8 mouse cellular contexts compared by ENCODE assay signal in the genomic region with DNA sequence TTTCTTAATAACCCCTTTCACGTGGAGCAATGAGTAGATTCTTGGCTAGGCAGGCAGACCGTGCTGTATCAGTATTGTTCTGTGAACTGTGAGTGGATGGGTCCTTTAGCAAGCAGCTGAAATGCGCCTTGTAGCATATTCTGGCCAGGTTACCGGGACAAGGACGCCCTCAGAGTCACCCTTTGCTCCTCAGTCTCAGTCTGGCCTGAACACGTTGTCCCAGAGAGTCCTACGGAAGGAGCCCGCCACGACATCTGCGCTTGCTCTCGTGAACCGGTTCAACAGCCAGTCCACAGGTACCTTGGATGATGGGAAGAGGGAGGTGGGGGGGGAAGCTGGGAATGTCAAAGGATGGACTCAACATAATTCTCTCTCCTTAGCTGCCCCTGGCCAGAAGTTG. TPM values are rescaled to one million over a fixed set of nuclear protein-coding genes. Genes with fewer than 3 reads are reported as not detected.
DNase-seq lines count a peak whose midpoint lies in the region; ATAC-seq and TF ChIP-seq lines count a peak whose summit lies in the region.

No protein-coding gene starts in this region.

- whole genome bisulfite sequencing in kidney, embryonic 15.5 days = 87% methylated on average over 12 of the region's 12 CpGs
- 84% methylated on average over 12 of the region's 12 CpGs for WGBS in kidney, adult 2 months
- 90% methylated on average over 12 of the region's 12 CpGs for WGBS in limb, embryonic 12.5 days

- H3K4me1 ChIP-seq in kidney, embryonic 15.5 days = peaks cover 31% of the 10 kb centered on the region
- no peaks in the 10 kb centered on the region; the same call in 1 of the 2 replicates for H3K4me1 ChIP-seq in kidney, adult 2 months (ENCODE audit: control insufficient read depth, insufficient read depth, low read length)
- peaks cover 3 to 11% of the 10 kb centered on the region in 2 experiments; a peak in 3 of 4 replicates for H3K4me1 ChIP-seq in MEL (ENCODE audit: control insufficient read depth in 1 of 2, insufficient read depth in 2 of 2, low read length in 2 of 2)
- no peaks in the 10 kb centered on the region for H3K4me1 ChIP-seq in embryonic fibroblast, embryonic 13.5 days (ENCODE audit: control insufficient read depth, insufficient read depth, low read length)
- peaks cover 25% of the 10 kb centered on the region for H3K4me1 ChIP-seq in limb, embryonic 12.5 days (replicated peaks)

- H3K27ac ChIP-seq in kidney, embryonic 15.5 days = no peak overlapping the region
- H3K27ac ChIP-seq in kidney, adult 2 months (ENCODE audit: insufficient read depth, low read depth, low read length) = no peak overlapping the region
- H3K27ac ChIP-seq in MEL (ENCODE audit: control insufficient read depth, low read depth, low read length) = no peak overlapping the region
- no peak overlapping the region for H3K27ac ChIP-seq in embryonic fibroblast, embryonic 13.5 days (ENCODE audit: insufficient read depth, low read length)
- no peak overlapping the region for H3K27ac ChIP-seq in limb, embryonic 12.5 days

- no peaks in the 10 kb centered on the region for H3K27me3 ChIP-seq in kidney, embryonic 15.5 days
- no peaks in the 10 kb centered on the region for H3K27me3 ChIP-seq in kidney, adult 2 months (replicated peaks; ENCODE audit: control insufficient read depth, insufficient read depth, low read length)
- H3K27me3 ChIP-seq in MEL (ENCODE audit: control insufficient read depth in 1 of 2, insufficient read depth in 2 of 2, low read length in 2 of 2) = no peaks in the 10 kb centered on the region
- no peaks in the 10 kb centered on the region for H3K27me3 ChIP-seq in limb, embryonic 12.5 days

- no peak overlapping the region for H3K9ac ChIP-seq in kidney, embryonic 15.5 days
- peak overlapping the region; percentile 23; the same call in 1 of the 2 replicates for H3K9ac ChIP-seq in MEL (ENCODE audit: control insufficient read depth, low read depth, low read length, poor library complexity, severe bottlenecking)
- H3K9ac ChIP-seq in limb, embryonic 12.5 days (replicated peaks) = 0 out of 2 replicates have a peak overlapping the region, but pooled peaks have one; percentile 27

- H3K4me3 ChIP-seq in kidney, embryonic 15.5 days (replicated peaks) = peak overlapping the region; percentile 74
- no peak overlapping the region for H3K4me3 ChIP-seq in kidney, adult 2 months (ENCODE audit: insufficient read depth, low read depth, low read length)
- no peak overlapping the region for H3K4me3 ChIP-seq in MEL (ENCODE audit: control insufficient read depth in 1 of 2, insufficient read depth in 1 of 2, low read depth in 2 of 2, low read length in 2 of 2)
- 0 out of 2 replicates have a peak overlapping the region, but pooled peaks have one; percentile 5 for H3K4me3 ChIP-seq in embryonic fibroblast, embryonic 13.5 days (ENCODE audit: insufficient read depth, low read length)
- 0 out of 2 replicates have a peak overlapping the region, but pooled peaks have one; percentile 83 for H3K4me3 ChIP-seq in limb, embryonic 12.5 days (replicated peaks)

- TF ChIP-seq RAD21 in MEL (IDR thresholded peaks at IDR 0.05; ENCODE audit: low read depth, low read length) = no peak

- no peak for TF ChIP-seq POLR2A in kidney, adult 2 months (IDR thresholded peaks at IDR 0.05; ENCODE audit: low read depth, low read length)
- TF ChIP-seq POLR2A in MEL (IDR thresholded peaks at IDR 0.05; ENCODE audit: control insufficient read depth in 1 of 2, insufficient read depth in 1 of 2, low read depth in 1 of 2, low read length in 2 of 2, poor library complexity in 1 of 2) = no peak
- TF ChIP-seq POLR2A in embryonic fibroblast, embryonic 13.5 days (IDR thresholded peaks at IDR 0.05; ENCODE audit: low read depth, low read length) = no peak

- peak overlapping the region; percentile 70 for H3K4me2 ChIP-seq in kidney, embryonic 15.5 days
- H3K4me2 ChIP-seq in limb, embryonic 12.5 days = peak overlapping the region; percentile 85

- peaks cover 46% of the 10 kb centered on the region for H3K36me3 ChIP-seq in kidney, embryonic 15.5 days
- no peaks in the 10 kb centered on the region for H3K36me3 ChIP-seq in kidney, adult 2 months (ENCODE audit: control insufficient read depth, insufficient read depth, low read length)
- peaks cover 17 to 19% of the 10 kb centered on the region in 2 experiments for H3K36me3 ChIP-seq in MEL (ENCODE audit: control insufficient read depth in 1 of 2, insufficient read depth in 2 of 2, low read length in 2 of 2)
- peaks cover 47% of the 10 kb centered on the region for H3K36me3 ChIP-seq in limb, embryonic 12.5 days

- peaks cover 35% of the 10 kb centered on the region for H3K79me2 ChIP-seq in MEL (ENCODE audit: control insufficient read depth, insufficient read depth, low read length, poor library complexity)

- intact Hi-C loops in left cerebral cortex, postnatal 10 days (cut with DNase I) = no loop called here

- TF ChIP-seq EP300 in MEL (IDR thresholded peaks at IDR 0.05; ENCODE audit: low read depth in 1 of 2, low read length in 2 of 2) = no peak

- DNase-seq in kidney, adult 2 months = no peak
- DNase-seq in MEL (ENCODE audit: low read depth, low spot score) = no peak
- no peak for DNase-seq in adrenal gland, adult 18-20 months (ENCODE audit: low spot score in 2 of 2)
- DNase-seq in left cerebral cortex, postnatal 10 days (ENCODE audit: extremely low spot score in 1 of 2, low spot score in 2 of 2) = no peak
- DNase-seq in right cerebral cortex, adult 18-20 months = no peak

- TF ChIP-seq CTCF in kidney, adult 2 months (conservative IDR thresholded peaks at IDR 0.05; ENCODE audit: insufficient read depth, insufficient read length, low read depth, low read length) = no peak
- TF ChIP-seq CTCF in MEL (IDR thresholded peaks at IDR 0.05 in 2 of 3, conservative IDR thresholded peaks at IDR 0.05 in 1 of 3; ENCODE audit: control insufficient read depth in 1 of 3, insufficient read depth in 1 of 3, low read depth in 2 of 3, low read length in 3 of 3, poor library complexity in 1 of 3, severe bottlenecking in 1 of 3) = no peak
- no peak for TF ChIP-seq CTCF in embryonic fibroblast, embryonic 13.5 days (IDR thresholded peaks at IDR 0.05; ENCODE audit: borderline replicate concordance, insufficient read depth, low read length)

- no peak for ATAC-seq in kidney, embryonic 15.5 days (replicated peaks; ENCODE audit: low FRiP score)
- ATAC-seq in limb, embryonic 12.5 days (ENCODE audit: insufficient number of reproducible peaks, insufficient read depth, low FRiP score, low TSS enrichment, low read depth) = no peak

- H3K9me3 ChIP-seq in kidney, embryonic 15.5 days (replicated peaks) = no peaks in the 10 kb centered on the region
- no peaks in the 10 kb centered on the region for H3K9me3 ChIP-seq in MEL (replicated peaks; ENCODE audit: insufficient read depth, low read length)
- no peaks in the 10 kb centered on the region for H3K9me3 ChIP-seq in limb, embryonic 12.5 days

RNA-seq across cellular contexts. Expression of gene Aurkb, which starts 2.1 kb away (rescaled TPM):
- 164 and 175 TPM in 2 replicates for polyA plus RNA-seq in kidney, embryonic 15.5 days (2015; fragmentation: Nextera tagmentation; extraction: Ambion mirVana)
- 1.7 TPM in 2 replicates for polyA plus RNA-seq in kidney, adult 2 months (2012; rRNA removed)
- 120 and 124 TPM in 2 replicates for total RNA-seq in MEL (2012; rRNA removed)
- 100 to 1,000 TPM; 159 to 170 TPM for polyA plus RNA-seq in MEL (2012; ENCODE audit: insufficient read depth in 1 of 2, insufficient read length in 2 of 2, low read depth in 1 of 2, low replicate concordance in 2 of 2, missing spikeins in 1 of 2)
- polyA plus RNA-seq in embryonic fibroblast, embryonic 13.5 days (2011; ENCODE audit: insufficient read length, low read depth, missing spikeins) = 31.5 and 44.0 TPM in 2 replicates
- polyA plus RNA-seq in limb, embryonic 12.5 days (2016; fragmentation: Nextera tagmentation; extraction: Ambion mirVana) = 169 and 171 TPM in 2 replicates
- 1 to 10 TPM; 1.4 to 1.9 TPM for total RNA-seq in adrenal gland, adult 18-20 months (2021)
- total RNA-seq in left cerebral cortex, postnatal 10 days (2021) = 1 to 10 TPM; 3.0 to 3.1 TPM

RNA-seq across cellular contexts. Expression of gene Borcs6, which starts 11.9 kb away (rescaled TPM):
- polyA plus RNA-seq in kidney, embryonic 15.5 days (2015; fragmentation: Nextera tagmentation; extraction: Ambion mirVana) = 7.4 and 8.7 TPM in 2 replicates
- polyA plus RNA-seq in kidney, adult 2 months (2012; rRNA removed) = 14.8 and 15.6 TPM in 2 replicates
- total RNA-seq in MEL (2012; rRNA removed) = 9.2 and 10.2 TPM in 2 replicates
- 1 to 10 TPM in 1 of 2 experiments, not detected in 1; 9.3 TPM for polyA plus RNA-seq in MEL (2012; ENCODE audit: insufficient read depth in 1 of 2, insufficient read length in 2 of 2, low read depth in 1 of 2, low replicate concordance in 2 of 2, missing spikeins in 1 of 2)
- polyA plus RNA-seq in embryonic fibroblast, embryonic 13.5 days (2011; ENCODE audit: insufficient read length, low read depth, missing spikeins) = 9.7 and 11.2 TPM in 2 replicates
- polyA plus RNA-seq in limb, embryonic 12.5 days (2016; fragmentation: Nextera tagmentation; extraction: Ambion mirVana) = 9.2 and 10.0 TPM in 2 replicates
- total RNA-seq in adrenal gland, adult 18-20 months (2021) = 10 to 100 TPM; 23.7 to 23.9 TPM
- 10 to 100 TPM; 21.9 to 25.5 TPM for total RNA-seq in left cerebral cortex, postnatal 10 days (2021)

RNA-seq across cellular contexts. Expression of gene Tmem107, which starts 23.0 kb away (rescaled TPM):
- 60.8 and 64.3 TPM in 2 replicates for polyA plus RNA-seq in kidney, embryonic 15.5 days (2015; fragmentation: Nextera tagmentation; extraction: Ambion mirVana)
- polyA plus RNA-seq in kidney, adult 2 months (2012; rRNA removed) = 41.7 and 48.0 TPM in 2 replicates
- total RNA-seq in MEL (2012; rRNA removed) = 44.8 and 47.0 TPM in 2 replicates
- 10 to 100 TPM in 1 of 2 experiments, not detected in 1; 79.5 TPM for polyA plus RNA-seq in MEL (2012; ENCODE audit: insufficient read depth in 1 of 2, insufficient read length in 2 of 2, low read depth in 1 of 2, low replicate concordance in 2 of 2, missing spikeins in 1 of 2)
- polyA plus RNA-seq in embryonic fibroblast, embryonic 13.5 days (2011; ENCODE audit: insufficient read length, low read depth, missing spikeins) = 14.0 and 17.6 TPM in 2 replicates
- 39.5 and 41.0 TPM in 2 replicates for polyA plus RNA-seq in limb, embryonic 12.5 days (2016; fragmentation: Nextera tagmentation; extraction: Ambion mirVana)
- total RNA-seq in adrenal gland, adult 18-20 months (2021) = 10 to 100 TPM in 1 of 2 experiments, 1 to 10 TPM in 1; 8.1 to 11.9 TPM
- total RNA-seq in left cerebral cortex, postnatal 10 days (2021) = 10 to 100 TPM; 12.0 to 12.1 TPM

RNA-seq across cellular contexts. Expression of gene Ctc1, which starts 31.9 kb away (rescaled TPM):
- polyA plus RNA-seq in kidney, embryonic 15.5 days (2015; fragmentation: Nextera tagmentation; extraction: Ambion mirVana) = 50.6 and 72.7 TPM in 2 replicates
- 30.1 and 31.4 TPM in 2 replicates for polyA plus RNA-seq in kidney, adult 2 months (2012; rRNA removed)
- 16.0 and 19.5 TPM in 2 replicates for total RNA-seq in MEL (2012; rRNA removed)
- 10 to 100 TPM in 1 of 2 experiments, not detected in 1; 59.1 TPM for polyA plus RNA-seq in MEL (2012; ENCODE audit: insufficient read depth in 1 of 2, insufficient read length in 2 of 2, low read depth in 1 of 2, low replicate concordance in 2 of 2, missing spikeins in 1 of 2)
- 43.2 and 44.2 TPM in 2 replicates for polyA plus RNA-seq in embryonic fibroblast, embryonic 13.5 days (2011; ENCODE audit: insufficient read length, low read depth, missing spikeins)
- polyA plus RNA-seq in limb, embryonic 12.5 days (2016; fragmentation: Nextera tagmentation; extraction: Ambion mirVana) = 70.5 and 73.8 TPM in 2 replicates
- 10 to 100 TPM; 20.3 to 28.9 TPM for total RNA-seq in adrenal gland, adult 18-20 months (2021)
- 10 to 100 TPM; 48.1 to 49.2 TPM for total RNA-seq in left cerebral cortex, postnatal 10 days (2021)

RNA-seq across cellular contexts. Expression of gene Pfas, which starts 39.3 kb away (rescaled TPM):
- 43.9 and 45.9 TPM in 2 replicates for polyA plus RNA-seq in kidney, embryonic 15.5 days (2015; fragmentation: Nextera tagmentation; extraction: Ambion mirVana)
- 17.2 and 18.4 TPM in 2 replicates for polyA plus RNA-seq in kidney, adult 2 months (2012; rRNA removed)
- 124 and 130 TPM in 2 replicates for total RNA-seq in MEL (2012; rRNA removed)
- polyA plus RNA-seq in MEL (2012; ENCODE audit: insufficient read depth in 1 of 2, insufficient read length in 2 of 2, low read depth in 1 of 2, low replicate concordance in 2 of 2, missing spikeins in 1 of 2) = 100 to 1,000 TPM in 1 of 2 experiments, 10 to 100 TPM in 1; 63.5 to 149 TPM
- 16.6 and 22.7 TPM in 2 replicates for polyA plus RNA-seq in embryonic fibroblast, embryonic 13.5 days (2011; ENCODE audit: insufficient read length, low read depth, missing spikeins)
- polyA plus RNA-seq in limb, embryonic 12.5 days (2016; fragmentation: Nextera tagmentation; extraction: Ambion mirVana) = 45.7 and 48.5 TPM in 2 replicates
- 10 to 100 TPM; 26.4 to 30.4 TPM for total RNA-seq in adrenal gland, adult 18-20 months (2021)
- total RNA-seq in left cerebral cortex, postnatal 10 days (2021) = 10 to 100 TPM; 24.4 to 28.1 TPM

Comparison
In these comparisons a context has a peak if more than half of its experiments do, and no peak if none do; other contexts are left out.
1. H3K4me3 ChIP-seq: peak in kidney, embryonic 15.5 days (single experiment), embryonic fibroblast, embryonic 13.5 days (single experiment) and limb, embryonic 12.5 days (single experiment); none in kidney, adult 2 months (single experiment) and MEL (0 of 2).
2. RNA of gene Aurkb, which starts 2.1 kb away (polyA plus RNA-seq): 164 to 175 TPM in kidney, embryonic 15.5 days, 169 to 171 TPM in limb, embryonic 12.5 days, 159 to 170 TPM in MEL and 31.5 to 44.0 TPM in embryonic fibroblast, embryonic 13.5 days; 1.7 TPM in kidney, adult 2 months; every median in the first group is over 10 times any median in the second.